Comparison of ENCODE assay signal across 8 mouse cellular contexts in genomic region chr6:83616512-83616911, GRCm38 (mm10). TPM values are rescaled to one million over a fixed set of nuclear protein-coding genes. Genes with fewer than 3 reads are reported as not detected.
DNase-seq lines count a peak whose midpoint lies in the region; ATAC-seq lines count a peak whose summit lies in the region.
"Had no signal": no experiment of that assay in that cellular context is flagged by ENCODE, and none has a peak within 500 bp of the region (broad histone marks: within the 10 kb centered on the region; RNA-seq: fewer than 3 reads in every experiment).

No protein-coding gene starts in this region.

- peak; percentile 4 for DNase-seq in midbrain, embryonic 11.5 days (ENCODE audit: low spot score, missing footprints)
- DNase-seq in adrenal gland, postnatal 36 days = peak; percentile 77
- peak; percentile 85 for DNase-seq in gastrocnemius, postnatal 14 days
- peak; percentile 46 for DNase-seq in layer of hippocampus, adult 9-11 months
- DNase-seq in splenic B cell, adult 2 months (ENCODE audit: low read depth, low spot score) = peak; percentile 14

- no peaks in the 10 kb centered on the region; the same call in 1 of the 2 replicates for H3K27me3 ChIP-seq in midbrain, embryonic 11.5 days (ENCODE audit: control insufficient read depth, insufficient read depth, low read length)
- H3K27me3 ChIP-seq in midbrain, embryonic 13.5 days = no peaks in the 10 kb centered on the region
- no peaks in the 10 kb centered on the region for H3K27me3 ChIP-seq in splenic B cell, adult 2 months (ENCODE audit: control insufficient read depth, insufficient read depth, low read length, poor library complexity, severe bottlenecking)

- intact Hi-C loops in gastrocnemius, postnatal 14 days (cut with DNase I; ENCODE audit: low total_unique reads) = loop anchor here (2.0 kb wide), 1 partner anchor 34 kb away; no protein-coding TSS in a partner anchor

- no peaks in the 10 kb centered on the region for H3K4me1 ChIP-seq in midbrain, embryonic 11.5 days (ENCODE audit: control insufficient read depth, insufficient read depth, low read length)
- no peaks in the 10 kb centered on the region for H3K4me1 ChIP-seq in midbrain, embryonic 13.5 days (replicated peaks)

- no peaks in the 10 kb centered on the region for H3K36me3 ChIP-seq in midbrain, embryonic 11.5 days (ENCODE audit: control insufficient read depth, insufficient read depth, low read length)
- H3K36me3 ChIP-seq in midbrain, embryonic 13.5 days = no peaks in the 10 kb centered on the region
- H3K36me3 ChIP-seq in splenic B cell, adult 2 months (ENCODE audit: control insufficient read depth, insufficient read depth, low read length, poor library complexity, severe bottlenecking) = no peaks in the 10 kb centered on the region

- no peaks in the 10 kb centered on the region for H3K9me3 ChIP-seq in midbrain, embryonic 11.5 days (ENCODE audit: control insufficient read depth, low read length)
- no peaks in the 10 kb centered on the region for H3K9me3 ChIP-seq in midbrain, embryonic 13.5 days

- H3K27ac ChIP-seq in midbrain, embryonic 11.5 days (ENCODE audit: low read depth, low read length) = no peak overlapping the region
- H3K27ac ChIP-seq in midbrain, embryonic 13.5 days = no peak overlapping the region

- H3K4me3 ChIP-seq in midbrain, embryonic 11.5 days (ENCODE audit: low read depth, low read length) = no peak overlapping the region
- no peak overlapping the region for H3K4me3 ChIP-seq in midbrain, embryonic 13.5 days (replicated peaks)

- no peak for ATAC-seq in midbrain, embryonic 11.5 days (ENCODE audit: low FRiP score)
- ATAC-seq in midbrain, embryonic 13.5 days = no peak
- ATAC-seq in erythroblast, adult 5-6 weeks (replicated peaks; ENCODE audit: low FRiP score, poor library complexity, severe bottlenecking) = no peak

- no peak overlapping the region for H3K9ac ChIP-seq in midbrain, embryonic 11.5 days (ENCODE audit: low read length)
- H3K9ac ChIP-seq in midbrain, embryonic 13.5 days (replicated peaks) = no peak overlapping the region

- 86% methylated on average over 5 of the region's 5 CpGs for WGBS in midbrain, embryonic 11.5 days
- WGBS in midbrain, embryonic 13.5 days = 87% methylated on average over 5 of the region's 5 CpGs

- no peak overlapping the region for H3K4me2 ChIP-seq in midbrain, embryonic 11.5 days
- no peak overlapping the region for H3K4me2 ChIP-seq in midbrain, embryonic 13.5 days (replicated peaks)

RNA-seq across cellular contexts. Expression of gene Clec4f, which starts 39.5 kb away (rescaled TPM):
- polyA plus RNA-seq in midbrain, embryonic 11.5 days (2014; fragmentation: Nextera tagmentation; extraction: Ambion mirVana) = not detected in 2 replicates
- not detected in 2 replicates for polyA plus RNA-seq in midbrain, embryonic 13.5 days (2015; fragmentation: Nextera tagmentation; extraction: Ambion mirVana)
- not detected for total RNA-seq in adrenal gland, postnatal 36 days (2021)
- total RNA-seq in gastrocnemius, postnatal 14 days (2021) = not detected
- total RNA-seq in erythroblast, adult 5-6 weeks (2015; ENCODE audit: low replicate concordance) = not detected in 2 replicates
- not detected in 2 replicates for total RNA-seq in erythroblast, adult 5-6 weeks (2017; ENCODE audit: low replicate concordance)
- polyA plus RNA-seq: large intestine, adult 2 months had no signal

RNA-seq across cellular contexts. Expression of gene Stambp, which starts 44.0 kb away (rescaled TPM):
- 28.3 and 30.3 TPM in 2 replicates for polyA plus RNA-seq in midbrain, embryonic 11.5 days (2014; fragmentation: Nextera tagmentation; extraction: Ambion mirVana)
- polyA plus RNA-seq in midbrain, embryonic 13.5 days (2015; fragmentation: Nextera tagmentation; extraction: Ambion mirVana) = 48.6 and 55.3 TPM in 2 replicates
- 10 to 100 TPM; 21.3 to 22.0 TPM for total RNA-seq in adrenal gland, postnatal 36 days (2021)
- total RNA-seq in gastrocnemius, postnatal 14 days (2021) = 1 to 10 TPM; 7.5 to 8.3 TPM
- 9.8 and 17.7 TPM in 2 replicates for total RNA-seq in erythroblast, adult 5-6 weeks (2015; ENCODE audit: low replicate concordance)
- 2.5 and 4.3 TPM in 2 replicates for total RNA-seq in erythroblast, adult 5-6 weeks (2017; ENCODE audit: low replicate concordance)

Comparison
In these comparisons a context has a peak if more than half of its experiments do, and no peak if none do; other contexts are left out.
1. DNase-seq: peak in every context shown above with its lines; median percentile 85 in gastrocnemius, postnatal 14 days; 77 in adrenal gland, postnatal 36 days; 46 in layer of hippocampus, adult 9-11 months; 14 in splenic B cell, adult 2 months; 4 in midbrain, embryonic 11.5 days.